Comparison of ENCODE assay signal across 20 mouse cellular contexts in genomic region chr9:63718170-63718569, GRCm38 (mm10). TPM values are rescaled to one million over a fixed set of nuclear protein-coding genes. Genes with fewer than 3 reads are reported as not detected.
DNase-seq lines count a peak whose midpoint lies in the region; ATAC-seq and TF ChIP-seq lines count a peak whose summit lies in the region.
"Had no signal": no experiment of that assay in that cellular context is flagged by ENCODE, and none has a peak within 500 bp of the region (broad histone marks: within the 10 kb centered on the region; RNA-seq: fewer than 3 reads in every experiment).

No protein-coding gene starts in this region.

- H3K79me2 ChIP-seq in CH12.LX (replicated peaks; ENCODE audit: control insufficient read depth, extremely low read depth, insufficient read depth, poor library complexity, severe bottlenecking): no peaks in the 10 kb centered on the region

- TF ChIP-seq CTCF in CH12.LX (conservative IDR thresholded peaks at IDR 0.05 in 1 of 2, IDR thresholded peaks at IDR 0.05 in 1 of 2; ENCODE audit: low read depth in 2 of 2, low read length in 2 of 2): no peak

- H3K27me3 ChIP-seq in heart, embryonic 12.5 days (replicated peaks): no peaks in the 10 kb centered on the region
- H3K27me3 ChIP-seq in heart, embryonic 11.5 days (ENCODE audit: control insufficient read depth, insufficient read depth, low read length): no peaks in the 10 kb centered on the region
- no peaks in the 10 kb centered on the region for H3K27me3 ChIP-seq in lung, embryonic 16.5 days (ENCODE audit: control insufficient read depth, insufficient read depth, low read depth, low read length)
- peaks cover 3% of the 10 kb centered on the region for H3K27me3 ChIP-seq in CH12.LX (replicated peaks)
- H3K27me3 ChIP-seq in splenic B cell, adult 2 months (ENCODE audit: control insufficient read depth, insufficient read depth, low read length, poor library complexity, severe bottlenecking): no peaks in the 10 kb centered on the region
- H3K27me3 ChIP-seq: embryonic facial prominence, embryonic 12.5 days; forebrain, embryonic 15.5 days; hindbrain, embryonic 12.5 days; Patski had no signal

- TF ChIP-seq EP300 in CH12.LX (IDR thresholded peaks at IDR 0.05; ENCODE audit: low read length): no peak

- DNase-seq in lung, postnatal 25 days (ENCODE audit: low spot score): no peak
- DNase-seq in CH12.LX (ENCODE audit: extremely low read depth): no peak
- peak; percentile 73 for DNase-seq in splenic B cell, adult 2 months (ENCODE audit: low read depth, low spot score)
- DNase-seq in layer of hippocampus, postnatal 36 days: no peak
- DNase-seq: adrenal gland, postnatal 14 days; cerebellum, adult 11-12 months; cerebellum, adult 9-10 months; cerebellum, postnatal 25 days; gastrocnemius, postnatal 10 days; heart, adult 2 months; heart, postnatal 36 days had no signal

- 82% methylated on average over 4 of the region's 4 CpGs for WGBS in heart, embryonic 12.5 days
- WGBS in heart, embryonic 11.5 days (ENCODE audit: insufficient replicate concordance): 89% methylated on average over 4 of the region's 4 CpGs
- 76% methylated on average over 4 of the region's 4 CpGs for WGBS in lung, embryonic 16.5 days

- no peak for TF ChIP-seq RAD21 in CH12.LX (IDR thresholded peaks at IDR 0.05; ENCODE audit: low read depth, low read length)

- TF ChIP-seq POLR2A in CH12.LX (IDR thresholded peaks at IDR 0.05; ENCODE audit: low read depth, low read length): no peak

- H3K36me3 ChIP-seq in heart, embryonic 12.5 days: no peaks in the 10 kb centered on the region
- no peaks in the 10 kb centered on the region for H3K36me3 ChIP-seq in heart, embryonic 11.5 days (ENCODE audit: control insufficient read depth, insufficient read depth, low read length)
- no peaks in the 10 kb centered on the region; the same call in 1 of the 2 replicates for H3K36me3 ChIP-seq in lung, embryonic 16.5 days (ENCODE audit: control insufficient read depth, insufficient read depth, low read length)
- H3K36me3 ChIP-seq in CH12.LX (replicated peaks in 1 of 2; ENCODE audit: control insufficient read depth in 1 of 2, insufficient read depth in 1 of 2, low read length in 1 of 2): no peaks in the 10 kb centered on the region
- no peaks in the 10 kb centered on the region for H3K36me3 ChIP-seq in splenic B cell, adult 2 months (ENCODE audit: control insufficient read depth, insufficient read depth, low read length, poor library complexity, severe bottlenecking)
- H3K36me3 ChIP-seq: embryonic facial prominence, embryonic 12.5 days; forebrain, embryonic 15.5 days; hindbrain, embryonic 12.5 days had no signal

- no peak overlapping the region for H3K4me3 ChIP-seq in heart, embryonic 12.5 days
- no peak overlapping the region for H3K4me3 ChIP-seq in heart, embryonic 11.5 days (ENCODE audit: low read depth, low read length)
- H3K4me3 ChIP-seq in lung, embryonic 16.5 days (ENCODE audit: low read length): no peak overlapping the region
- H3K4me3 ChIP-seq in CH12.LX (replicated peaks in 1 of 3; ENCODE audit: low read depth in 2 of 3, low read length in 2 of 3, poor library complexity in 1 of 3): no peak overlapping the region
- H3K4me3 ChIP-seq: embryonic facial prominence, embryonic 12.5 days; forebrain, embryonic 15.5 days; heart, adult 2 months; hindbrain, embryonic 12.5 days had no signal

- ATAC-seq in heart, embryonic 12.5 days (ENCODE audit: insufficient number of reproducible peaks, low FRiP score): no peak
- no peak for ATAC-seq in heart, embryonic 11.5 days (replicated peaks; ENCODE audit: insufficient number of reproducible peaks, low FRiP score, low TSS enrichment)
- ATAC-seq in lung, embryonic 16.5 days (ENCODE audit: low read depth): no peak
- ATAC-seq: activated CD4-positive, CD25-positive, alpha-beta regulatory T cell, adult 4 months; forebrain, embryonic 15.5 days; hindbrain, embryonic 16.5 days had no signal

- peaks cover 95% of the 10 kb centered on the region for H3K4me1 ChIP-seq in heart, embryonic 12.5 days (replicated peaks)
- peaks cover 88% of the 10 kb centered on the region for H3K4me1 ChIP-seq in heart, embryonic 11.5 days (ENCODE audit: control insufficient read depth, insufficient read depth, low read length)
- peaks cover 71% of the 10 kb centered on the region for H3K4me1 ChIP-seq in lung, embryonic 16.5 days (replicated peaks; ENCODE audit: control insufficient read depth, insufficient read depth, low read length)
- H3K4me1 ChIP-seq in CH12.LX (ENCODE audit: control insufficient read depth in 1 of 2, insufficient read depth in 2 of 2): peaks cover 12 to 68% of the 10 kb centered on the region in 2 experiments

- peak overlapping the region; percentile 89 for H3K27ac ChIP-seq in heart, embryonic 12.5 days (ENCODE audit: poor library complexity, severe bottlenecking)
- H3K27ac ChIP-seq in heart, embryonic 11.5 days (ENCODE audit: low read depth, low read length): no peak overlapping the region
- 0 out of 2 replicates have a peak overlapping the region, but pooled peaks have one; percentile 20 for H3K27ac ChIP-seq in lung, embryonic 16.5 days (ENCODE audit: low read length)
- H3K27ac ChIP-seq in CH12.LX (ENCODE audit: insufficient read depth, low read depth): no peak overlapping the region
- H3K27ac ChIP-seq: embryonic facial prominence, embryonic 12.5 days; forebrain, embryonic 15.5 days; heart, adult 2 months; hindbrain, embryonic 12.5 days had no signal

- H3K4me2 ChIP-seq in heart, embryonic 12.5 days: no peak overlapping the region
- no peak overlapping the region for H3K4me2 ChIP-seq in heart, embryonic 11.5 days
- no peak overlapping the region for H3K4me2 ChIP-seq in lung, embryonic 16.5 days (ENCODE audit: low read depth, low read length)
- H3K4me2 ChIP-seq in CH12.LX (ENCODE audit: insufficient read depth, low read depth, poor library complexity, severe bottlenecking): no peak overlapping the region
- H3K4me2 ChIP-seq: embryonic facial prominence, embryonic 12.5 days; forebrain, embryonic 15.5 days; hindbrain, embryonic 12.5 days had no signal

- in situ Hi-C loops in CH12.LX (cut with MboI; ENCODE audit: low pct_ligation_motif_present, low pct_unique_long_range_greater_than_20kb, low sequenced_read_pairs): no loop called here

- H3K9me3 ChIP-seq in heart, embryonic 12.5 days (replicated peaks): no peaks in the 10 kb centered on the region
- no peaks in the 10 kb centered on the region for H3K9me3 ChIP-seq in heart, embryonic 11.5 days (replicated peaks; ENCODE audit: control insufficient read depth, low read length)
- H3K9me3 ChIP-seq in lung, embryonic 16.5 days (ENCODE audit: control insufficient read depth, low read length): no peaks in the 10 kb centered on the region
- H3K9me3 ChIP-seq in CH12.LX (replicated peaks; ENCODE audit: low read length): no peaks in the 10 kb centered on the region
- H3K9me3 ChIP-seq: embryonic facial prominence, embryonic 12.5 days; forebrain, embryonic 15.5 days; hindbrain, embryonic 12.5 days had no signal

- no peak overlapping the region for H3K9ac ChIP-seq in heart, embryonic 12.5 days
- H3K9ac ChIP-seq in heart, embryonic 11.5 days (ENCODE audit: low read depth, low read length): no peak overlapping the region; the same call in 1 of the 2 replicates
- no peak overlapping the region for H3K9ac ChIP-seq in lung, embryonic 16.5 days (ENCODE audit: low read length)
- H3K9ac ChIP-seq in CH12.LX (ENCODE audit: insufficient read depth, low read depth): no peak overlapping the region
- H3K9ac ChIP-seq: embryonic facial prominence, embryonic 12.5 days; forebrain, embryonic 15.5 days; hindbrain, embryonic 12.5 days had no signal

- dilution Hi-C loops in CH12.LX (cut with MboI; ENCODE audit: extremely low pct_ligation_motif_present, extremely low pct_unique_long_range_greater_than_20kb, low sequenced_read_pairs): no loop called here

TF ChIP-seq in CH12.LX, 34 proteins besides CTCF, POLR2A, EP300 and RAD21:
- TF ChIP-seq NELFE (IDR thresholded peaks at IDR 0.05; ENCODE audit: low read depth, low read length) (no peak), BHLHE40 (IDR thresholded peaks at IDR 0.05; ENCODE audit: low read depth, low read length) (peak; percentile 40; the same call in 1 of the 2 replicates), CHD1 (IDR thresholded peaks at IDR 0.05; ENCODE audit: low read depth, low read length) (no peak)

RNA-seq across cellular contexts. Expression of gene Smad3, which starts 39.6 kb away (rescaled TPM):
- polyA plus RNA-seq in heart, embryonic 12.5 days (2016; fragmentation: Nextera tagmentation; extraction: Ambion mirVana): 17.0 and 18.9 TPM in 2 replicates
- polyA plus RNA-seq in heart, embryonic 11.5 days (2014; fragmentation: Nextera tagmentation; extraction: Ambion mirVana): 9.7 and 11.4 TPM in 2 replicates
- 18.0 and 19.5 TPM in 2 replicates for polyA plus RNA-seq in lung, embryonic 16.5 days (2015; fragmentation: Nextera tagmentation; extraction: Ambion mirVana)
- total RNA-seq in CH12.LX (2012; rRNA removed) (0.50 and 0.81 TPM in 2 replicates), CH12.LX (2014; rRNA removed) (0.43 and 1.5 TPM in 2 replicates)
- 0.90 and 1.2 TPM in 2 replicates for polyA plus RNA-seq in CH12.LX (2012; ENCODE audit: insufficient read length, low read depth)
- 10 to 100 TPM; 40.1 to 45.2 TPM for total RNA-seq in layer of hippocampus, postnatal 36 days (2021)

Comparison
In these comparisons a context has a peak if more than half of its experiments do, and no peak if none do; other contexts are left out.
1. H3K27ac ChIP-seq: peak in heart, embryonic 12.5 days (single experiment) and lung, embryonic 16.5 days (single experiment); none in heart, embryonic 11.5 days (single experiment) and CH12.LX (single experiment).